Mouse (Mus musculus): ENCODE data around the gene Sfta2.

DNA sequence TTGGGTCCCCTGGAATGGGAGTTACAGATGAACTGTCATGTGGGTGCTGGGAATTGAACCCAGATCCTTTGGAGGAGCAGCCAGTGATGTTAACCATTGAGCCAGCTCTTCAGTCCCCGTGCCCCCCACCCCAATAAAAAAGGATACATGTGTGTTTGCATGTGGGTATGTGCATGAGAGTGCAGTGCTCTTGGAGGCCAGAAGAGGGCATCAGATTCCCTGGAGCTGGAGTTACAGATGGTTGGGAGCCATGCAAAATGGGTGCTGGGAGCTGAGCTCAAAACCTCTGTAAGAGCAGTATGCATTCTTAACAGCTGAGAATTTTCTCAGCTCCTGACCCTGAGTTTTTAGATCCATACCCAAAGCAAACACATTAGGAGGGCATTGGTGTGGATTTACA lies 14.1 kb upstream of the Sfta2 start:
- TF ChIP-seq CTCF (IDR thresholded peaks at IDR 0.05; ENCODE audit: extremely low read depth, insufficient read length, insufficient replicate concordance, low read depth, low read length) (no peak), POLR2A (IDR thresholded peaks at IDR 0.05; ENCODE audit: low read depth, low read length) (no peak)

Measured in small intestine, adult 2 months (tissue).